Mouse (Mus musculus): Measurements from ENCODE around the gene Mrpl28.

DNA sequence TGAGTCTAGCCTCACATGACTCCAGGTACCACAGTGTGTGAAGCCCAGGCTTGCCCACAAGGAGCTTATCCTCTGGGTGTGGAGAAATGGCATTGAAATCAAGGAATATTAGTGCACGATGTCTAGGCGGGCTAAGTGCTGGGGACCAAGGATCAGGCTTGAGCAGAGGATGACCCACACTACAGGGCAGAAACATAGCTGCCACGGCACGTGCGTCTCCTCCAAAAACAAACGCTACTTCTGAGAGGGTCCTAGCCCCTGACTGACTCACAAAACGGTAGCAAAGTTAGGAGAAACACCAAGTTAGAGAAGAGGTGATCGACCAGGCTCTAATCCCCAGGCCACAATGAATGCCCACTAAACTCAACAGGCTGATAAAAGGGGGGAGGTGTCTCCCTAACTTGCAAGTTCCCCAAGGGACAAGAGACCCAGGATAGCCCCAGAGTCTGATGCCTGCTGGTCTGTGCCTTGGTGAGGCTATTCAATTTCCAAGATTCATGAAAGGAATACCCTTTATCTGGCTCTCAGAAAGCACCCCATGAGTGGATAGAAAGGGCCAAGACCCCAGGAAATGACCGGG, 28.7 kb upstream of the Mrpl28 start:
- TF ChIP-seq CTCF (IDR thresholded peaks at IDR 0.05) = no peak
- TF ChIP-seq POLR2A (IDR thresholded peaks at IDR 0.05; ENCODE audit: insufficient read depth, low read depth, low read length) = no peak
